Mouse (Mus musculus) heart, postnatal 10 days (tissue): Measurements from ENCODE around the gene Tbl3. TPM values are rescaled to one million over a fixed set of nuclear protein-coding genes. Genes with fewer than 3 reads are reported as not detected.
A peak's percentile ranks its signal among the peaks of the same experiment; 100 is the strongest.
"Not testable (repeated sequence)": the region's sequence is repeated elsewhere in the genome, so short reads cannot be mapped to it uniquely, and the experiment has no call there.

Experiments used
- DNase-seq, 2 experiments: peaks; one replicate each; pipeline ENCODE4 v3.0.0; 2021
- intact Hi-C: fragments of 180-260 bp; cut with DNase I; formaldehyde crosslinking; loops from one replicate; pipeline ENCODE4 v1.15.1; 2025
- total RNA-seq, 2 experiments: library from RNA; stranded (reverse); gene quantifications; 2 replicates each; pipeline ENCODE4 v1.2.3; 2021

The Tbl3 gene
- total RNA-seq, 2 experiments from 2014 or later = 20.8 to 21.5 TPM

DNA sequence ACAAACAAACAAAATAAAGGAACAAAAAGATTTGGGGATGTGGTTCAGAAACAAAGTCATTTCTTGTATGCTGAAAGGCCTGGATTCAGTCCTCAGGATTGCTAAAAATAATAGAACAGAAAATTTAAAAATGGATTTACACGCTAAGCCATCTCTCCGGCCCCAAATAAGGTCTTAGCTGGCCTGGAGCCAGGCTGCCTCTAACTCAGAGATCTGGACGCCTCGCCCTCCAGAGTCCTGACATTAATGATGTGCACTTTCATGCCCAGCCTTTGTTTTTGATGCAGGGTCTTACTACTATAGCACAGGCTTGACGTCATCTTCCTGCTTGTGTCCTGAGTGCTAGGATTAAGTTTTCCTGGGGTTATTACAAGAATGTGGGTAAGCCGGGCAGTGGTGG is 21.6 kb upstream of the Tbl3 start:
- intact Hi-C loops = no loop called here
- DNase-seq = peak; percentile 54 to 56

DNA sequence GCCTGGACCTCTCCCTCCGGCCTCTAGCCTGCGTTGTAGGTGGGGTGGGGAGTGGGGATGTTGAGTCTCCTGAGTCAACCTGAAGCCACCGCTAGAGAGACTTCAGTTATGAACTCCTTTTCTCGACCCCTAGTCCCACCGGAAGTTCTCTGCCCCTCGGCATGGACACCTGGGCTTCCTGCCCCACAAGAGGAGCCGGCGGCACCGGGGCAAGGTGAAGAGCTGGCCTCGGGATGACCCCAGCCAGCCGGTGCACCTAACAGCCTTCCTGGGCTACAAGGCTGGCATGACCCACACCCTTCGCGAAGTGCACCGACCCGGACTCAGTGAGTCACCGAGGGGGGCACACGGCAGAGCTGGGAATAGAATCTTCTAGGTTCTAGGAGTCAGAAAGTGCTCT is 20.7 kb upstream of the Tbl3 start:
- no peak for DNase-seq
- intact Hi-C loops = no loop called here

DNA sequence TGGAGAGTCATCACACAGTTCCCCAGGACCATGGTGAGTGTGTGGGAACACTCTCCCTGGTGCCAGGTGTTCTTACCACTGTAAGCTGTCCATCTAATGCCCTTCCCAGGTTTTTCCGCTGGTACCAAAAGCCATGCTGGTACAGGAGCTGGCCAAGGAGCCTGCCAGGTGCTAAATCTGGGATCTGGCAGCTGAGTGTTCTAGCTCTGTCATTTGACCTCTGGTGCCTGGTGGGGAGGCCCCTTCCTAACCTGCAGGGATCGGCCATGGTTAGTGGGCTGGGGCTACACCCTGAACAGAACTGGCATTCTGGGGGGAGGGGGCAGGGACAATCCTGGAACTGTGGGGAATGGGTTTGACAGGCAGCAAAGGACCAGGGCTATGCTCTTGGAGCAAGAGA is 20.2 kb upstream of the Tbl3 start, which contains the start of gene Rpl3l:
TSS of gene Rpl3l (plus strand) at position 203 of the 400 bp plus-strand sequence.
- peak; percentile 64 to 65 for DNase-seq
- intact Hi-C loops = no loop called here

DNA sequence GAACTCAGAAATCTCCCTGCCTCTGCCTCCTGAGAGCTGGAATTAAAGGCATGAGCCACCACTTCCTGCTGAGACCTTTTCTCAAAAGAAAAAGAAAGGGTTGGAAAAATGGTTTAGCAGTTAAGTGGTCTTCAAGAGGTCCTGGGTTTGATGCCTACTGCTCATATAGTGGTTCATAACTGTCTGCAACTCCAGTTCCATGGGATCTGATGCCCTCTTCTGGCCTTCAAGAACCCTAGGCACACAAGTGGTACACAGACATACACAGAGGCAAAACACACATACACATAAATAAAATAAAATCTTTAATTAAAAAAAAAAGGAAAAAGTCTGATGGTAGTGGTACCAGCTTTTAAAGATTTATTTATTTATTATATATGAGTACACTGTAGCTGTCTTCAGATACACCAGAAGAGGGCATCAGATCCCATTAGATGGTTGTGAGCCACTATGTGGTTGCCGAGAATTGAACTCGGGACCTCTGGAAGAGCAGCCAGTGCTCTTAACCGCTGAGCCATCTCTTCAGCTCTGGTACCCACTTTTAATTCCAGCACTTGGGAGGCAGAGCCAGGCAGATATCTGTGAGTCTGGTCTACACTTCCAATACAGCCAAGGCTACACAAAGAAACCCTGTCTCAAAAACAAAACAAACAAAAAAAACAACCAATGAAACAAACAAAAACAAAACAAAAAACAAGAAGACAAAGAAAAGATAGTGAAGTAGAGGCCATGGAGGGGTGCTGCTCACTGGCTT is 18.4 kb upstream of the Tbl3 start:
- no peak for DNase-seq
- intact Hi-C loops = no loop called here

GRCm38 (mm10) chr17:24724184-24724583 is 16.7 kb upstream of the Tbl3 start, which contains the start of gene Ndufb10:
Ndufb10 (minus strand) TSS chr17:24724478.
- intact Hi-C loops = no loop called here
- DNase-seq = peak; percentile 97 to 99

DNA sequence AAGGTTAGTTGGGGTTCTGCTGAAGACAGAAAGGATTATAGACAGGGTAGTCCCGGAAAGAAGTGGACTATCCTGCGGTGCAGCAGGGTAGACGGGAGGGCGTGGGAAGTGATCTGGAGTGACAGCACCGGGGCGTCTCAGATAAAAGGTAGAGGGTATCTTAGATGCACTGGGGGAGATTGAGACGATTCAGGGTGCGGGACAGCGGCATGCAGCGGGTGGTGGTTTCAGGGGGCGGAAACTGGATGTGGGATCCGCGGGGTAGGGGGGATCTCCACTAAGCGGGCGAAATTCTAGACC is 16.4 kb upstream of the Tbl3 start:
- DNase-seq = no peak
- intact Hi-C loops = no loop called here

DNA sequence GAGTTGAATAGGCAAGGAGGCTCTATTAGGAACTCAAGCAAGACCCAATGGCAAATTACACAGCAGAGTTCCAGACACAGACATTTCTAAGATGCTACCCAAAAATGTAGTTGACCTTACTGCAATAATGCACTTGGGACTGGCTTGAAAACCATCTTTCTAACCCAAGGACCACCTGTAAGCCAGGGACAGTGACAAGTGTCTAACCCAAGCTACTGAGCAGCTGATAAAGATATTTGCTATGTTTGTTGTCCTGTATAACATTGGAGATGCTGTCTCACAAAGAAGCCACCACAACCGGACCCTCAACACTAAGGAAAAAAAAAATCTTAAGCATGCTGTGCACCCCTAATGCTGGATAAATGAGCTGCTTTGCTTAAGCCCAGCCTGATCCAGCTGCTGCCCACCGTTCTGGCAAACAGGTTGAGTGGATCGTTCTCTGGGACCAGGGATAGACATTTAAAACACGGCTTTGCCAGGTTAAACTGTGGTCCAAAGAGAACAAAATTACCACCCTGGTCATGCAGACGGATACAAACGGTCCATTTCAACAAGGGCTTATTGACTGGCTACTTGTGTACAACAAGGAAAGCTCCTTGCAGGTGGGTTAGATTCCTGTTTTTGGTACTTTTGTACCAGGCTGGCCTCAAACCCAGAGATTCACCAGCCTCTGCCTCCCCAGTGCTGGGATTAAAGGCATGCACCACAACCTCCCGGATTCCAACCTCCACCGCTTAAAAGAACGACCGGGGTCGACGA is 15.8 kb upstream of the Tbl3 start:
- intact Hi-C loops = no loop called here
- no peak for DNase-seq

GRCm38 (mm10) chr17:24722220-24722924 is 14.9 kb upstream of the Tbl3 start:
- DNase-seq = no peak
- intact Hi-C loops = no loop called here

DNA sequence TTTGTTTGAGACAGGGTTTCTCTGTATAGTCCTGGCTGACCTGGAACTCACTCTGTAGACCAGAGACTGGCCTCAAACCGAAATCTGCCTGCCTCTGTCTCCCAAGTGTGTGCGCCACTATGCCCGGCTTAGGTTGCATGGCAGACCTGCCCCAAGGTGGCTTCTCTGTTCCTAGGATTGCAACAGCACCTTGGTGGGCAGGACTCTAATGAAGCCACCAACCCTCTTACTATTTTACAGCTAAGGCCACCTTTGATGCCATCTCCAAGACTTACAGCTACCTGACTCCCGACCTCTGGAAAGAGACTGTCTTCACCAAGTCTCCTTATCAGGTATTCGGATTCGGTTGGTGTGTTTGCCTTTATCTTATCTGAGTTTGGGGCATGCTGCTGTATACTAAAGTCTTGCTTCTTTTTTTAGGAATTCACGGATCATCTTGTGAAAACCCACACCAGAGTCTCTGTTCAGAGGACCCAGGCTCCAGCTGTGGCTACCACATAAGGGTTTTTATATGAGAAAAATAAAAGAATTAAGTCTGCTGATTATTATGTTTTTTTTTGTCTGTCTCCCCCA is 14.0 kb upstream of the Tbl3 start:
- intact Hi-C loops, DNase-seq: not testable (repeated sequence)

DNA sequence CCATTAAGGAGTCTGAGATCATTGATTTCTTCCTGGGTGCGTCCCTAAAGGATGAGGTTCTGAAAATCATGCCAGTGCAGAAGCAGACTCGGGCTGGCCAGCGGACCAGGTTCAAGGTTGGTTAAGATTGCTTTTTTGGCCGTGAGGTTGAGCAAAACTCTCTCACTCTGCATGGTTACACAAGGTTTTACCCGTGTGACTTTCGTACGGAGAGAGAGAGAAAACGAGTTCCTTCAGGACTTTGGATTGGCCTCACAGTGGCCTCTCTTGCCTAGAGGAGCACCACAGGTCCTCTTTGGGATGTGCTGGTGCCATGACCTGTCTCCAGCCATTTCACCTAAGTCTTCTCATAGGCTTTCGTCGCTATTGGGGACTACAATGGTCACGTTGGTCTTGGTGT is 13.2 kb upstream of the Tbl3 start:
- DNase-seq, intact Hi-C loops: not testable (repeated sequence)

DNA sequence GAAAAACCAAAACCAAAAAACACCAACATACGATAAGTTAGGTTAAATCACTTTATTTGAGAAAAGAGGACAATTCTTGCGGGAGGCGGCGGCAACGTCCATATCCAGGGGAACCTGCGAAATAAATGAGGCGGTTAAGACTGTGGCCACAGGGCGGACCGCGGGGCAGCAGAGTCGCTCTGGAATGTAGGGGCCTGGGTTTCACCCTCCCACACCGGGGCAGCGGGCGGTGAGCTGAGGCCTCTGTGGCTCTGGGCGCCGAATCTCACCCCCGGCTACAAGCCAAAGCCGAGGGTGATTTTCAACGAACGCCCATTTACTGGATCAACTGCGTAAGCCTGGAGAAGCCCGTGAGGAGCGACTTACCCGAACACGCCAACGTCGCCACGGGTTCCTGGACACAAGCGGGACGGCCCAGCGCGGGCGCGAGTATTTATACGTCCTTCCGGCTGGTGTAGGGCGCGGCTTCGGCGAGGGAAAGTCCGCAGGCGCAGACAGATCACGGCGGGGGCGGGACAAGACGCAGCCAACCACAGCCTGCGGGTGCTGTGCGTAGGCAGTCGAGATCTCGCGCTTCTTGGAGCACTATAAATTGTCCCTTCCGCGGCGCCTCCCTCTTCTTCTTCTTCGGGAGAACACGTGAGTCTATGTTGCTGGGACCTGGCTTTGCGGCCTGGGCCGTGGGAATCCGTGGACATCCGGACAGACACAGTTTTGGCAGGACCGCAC is 12.2 kb upstream of the Tbl3 start:
- intact Hi-C loops = no loop called here
- peak; percentile 98 to 99 for DNase-seq

GRCm38 (mm10) chr17:24718938-24719337 is 11.5 kb upstream of the Tbl3 start:
- not testable (repeated sequence) for DNase-seq

GRCm38 (mm10) chr17:24717943-24718342 is 10.5 kb upstream of the Tbl3 start, which contains the start of the genes Rnf151 and Rps2:
Rnf151 (minus strand) TSS chr17:24718063.
Rps2 (plus strand) TSS chr17:24718116.
- intact Hi-C loops = no loop called here
- DNase-seq = no peak

More at GRCm38 (mm10) chr17:24718938-24719337, 11.5 kb upstream of the Tbl3 start:
- intact Hi-C loops = not testable (repeated sequence)

GRCm38 (mm10) chr17:24716166-24716682 is 8.8 kb upstream of the Tbl3 start:
- intact Hi-C loops = no loop called here
- DNase-seq = no peak

DNA sequence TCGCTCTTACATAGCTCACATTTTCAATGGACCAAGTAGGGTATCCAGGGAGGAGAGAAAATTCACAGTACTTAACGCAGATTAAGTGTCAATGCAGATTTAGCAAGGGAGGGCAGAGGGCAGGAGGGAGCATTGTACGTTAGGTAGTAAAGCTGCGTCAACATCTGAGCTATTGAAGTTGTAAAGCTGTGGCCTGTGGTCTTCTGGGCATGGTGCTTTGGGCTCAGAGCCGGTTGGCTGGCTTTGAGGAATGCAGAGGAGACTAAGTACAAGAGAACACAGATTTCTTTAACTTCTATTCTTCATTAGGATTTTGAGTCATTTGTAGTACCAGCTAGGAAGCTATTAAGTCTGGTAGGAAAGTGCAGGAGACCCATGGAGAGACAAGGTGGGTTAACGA is 8.1 kb upstream of the Tbl3 start:
- no peak for DNase-seq
- intact Hi-C loops = no loop called here

DNA sequence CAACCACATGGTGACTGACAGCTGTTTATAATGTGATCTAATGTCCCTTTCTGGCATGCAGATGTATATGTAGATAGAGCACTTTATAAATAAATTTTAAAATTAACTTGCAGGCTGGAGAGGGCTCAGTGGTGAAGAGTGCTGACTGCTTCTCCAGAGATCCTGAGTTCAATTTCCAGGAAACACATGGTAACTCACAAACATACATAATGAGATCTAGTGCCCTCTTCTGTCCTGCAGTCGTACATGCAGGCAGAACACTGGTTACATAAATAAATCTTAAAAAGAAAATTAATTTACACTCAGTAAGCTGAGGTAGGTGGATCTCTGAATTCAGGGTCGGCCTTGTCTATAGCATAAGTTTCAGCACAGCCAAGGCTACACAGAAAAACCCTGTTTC is 1.2 kb upstream of the Tbl3 start:
- no peak for DNase-seq
- intact Hi-C loops = no loop called here

DNA sequence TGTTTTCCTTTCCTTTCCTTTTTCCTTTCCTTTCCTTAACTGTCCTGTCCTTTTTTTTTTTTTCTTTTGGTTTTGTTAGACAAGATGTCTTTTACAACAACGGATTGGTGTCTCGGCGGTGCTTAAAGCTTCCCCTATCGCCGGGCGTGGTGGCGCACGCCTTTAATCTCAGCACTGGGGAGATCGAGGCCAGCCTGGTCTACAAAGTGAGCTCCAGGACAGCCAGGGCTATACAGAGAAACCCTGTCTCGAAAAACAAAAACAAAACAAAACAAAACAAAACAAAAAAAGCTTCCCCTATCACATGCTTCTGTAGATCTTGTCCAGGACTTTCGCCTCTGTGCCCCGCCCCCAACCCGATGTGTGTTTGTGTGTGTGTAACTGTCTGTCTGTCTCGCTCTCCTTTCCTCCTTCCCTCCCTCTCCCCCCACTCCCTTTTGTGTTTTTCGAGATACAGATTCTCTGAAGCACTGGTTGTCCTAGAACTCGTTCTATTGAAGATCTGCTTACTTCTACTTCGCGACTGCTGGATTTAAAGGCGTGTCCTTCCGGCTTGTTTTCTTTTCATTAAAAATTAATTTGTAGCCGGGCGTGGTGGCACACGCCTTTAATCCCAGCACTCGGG is 453 bp upstream of the Tbl3 start:
- DNase-seq = no peak
- intact Hi-C loops = no loop called here

GRCm38 (mm10) chr17:24705821-24706220 is 1.6 kb downstream of the Tbl3 start:
- intact Hi-C loops = no loop called here
- no peak for DNase-seq

DNA sequence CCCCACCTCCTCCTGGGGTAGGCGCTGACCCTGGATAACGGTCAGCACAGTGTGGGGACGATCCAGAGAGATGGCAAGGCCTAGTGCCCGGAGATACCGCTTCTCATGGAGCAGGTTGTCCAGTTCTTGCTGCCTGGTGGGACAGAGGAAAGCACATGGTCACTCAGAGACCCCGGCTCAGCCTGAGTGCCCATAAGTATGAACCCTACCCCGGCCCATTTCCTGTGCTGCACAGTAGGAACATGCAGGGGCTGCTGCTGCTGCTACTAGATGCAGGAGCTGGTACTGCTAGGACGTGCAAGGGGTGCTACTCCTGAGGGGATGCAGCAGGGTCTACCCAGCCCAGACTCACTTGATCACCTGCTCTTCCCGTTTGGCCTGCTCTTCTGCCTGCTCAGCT is 6.2 kb downstream of the Tbl3 start:
- intact Hi-C loops = no loop called here
- no peak for DNase-seq

GRCm38 (mm10) chr17:24699473-24699872 is 8.0 kb downstream of the Tbl3 start:
- intact Hi-C loops = no loop called here
- no peak for DNase-seq
